Mouse (Mus musculus): ENCODE measurements around the gene Retsat.

Gene Retsat

DNA sequence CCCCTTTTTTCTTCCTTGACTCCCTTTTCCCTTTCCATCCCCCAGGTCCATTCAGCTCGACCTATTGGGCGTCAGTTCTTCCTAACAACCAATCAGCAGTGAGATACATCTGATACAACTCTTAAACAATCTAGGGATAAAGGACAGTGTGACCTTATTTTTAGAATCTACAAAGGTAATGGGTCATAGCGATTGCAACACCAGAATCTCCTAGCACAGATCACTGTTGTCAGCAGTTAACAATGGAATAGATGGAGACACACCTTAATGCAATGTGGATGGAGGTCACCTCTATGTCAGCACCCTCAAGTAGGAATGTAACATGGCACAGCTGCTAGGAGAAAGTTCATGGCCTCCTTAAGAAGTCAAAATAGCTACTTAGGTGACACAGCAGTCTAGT, 24.6 kb downstream of the Retsat start:
- DNase-seq (ENCODE audit: extremely low read depth, low read depth, low spot score): no peak

DNA sequence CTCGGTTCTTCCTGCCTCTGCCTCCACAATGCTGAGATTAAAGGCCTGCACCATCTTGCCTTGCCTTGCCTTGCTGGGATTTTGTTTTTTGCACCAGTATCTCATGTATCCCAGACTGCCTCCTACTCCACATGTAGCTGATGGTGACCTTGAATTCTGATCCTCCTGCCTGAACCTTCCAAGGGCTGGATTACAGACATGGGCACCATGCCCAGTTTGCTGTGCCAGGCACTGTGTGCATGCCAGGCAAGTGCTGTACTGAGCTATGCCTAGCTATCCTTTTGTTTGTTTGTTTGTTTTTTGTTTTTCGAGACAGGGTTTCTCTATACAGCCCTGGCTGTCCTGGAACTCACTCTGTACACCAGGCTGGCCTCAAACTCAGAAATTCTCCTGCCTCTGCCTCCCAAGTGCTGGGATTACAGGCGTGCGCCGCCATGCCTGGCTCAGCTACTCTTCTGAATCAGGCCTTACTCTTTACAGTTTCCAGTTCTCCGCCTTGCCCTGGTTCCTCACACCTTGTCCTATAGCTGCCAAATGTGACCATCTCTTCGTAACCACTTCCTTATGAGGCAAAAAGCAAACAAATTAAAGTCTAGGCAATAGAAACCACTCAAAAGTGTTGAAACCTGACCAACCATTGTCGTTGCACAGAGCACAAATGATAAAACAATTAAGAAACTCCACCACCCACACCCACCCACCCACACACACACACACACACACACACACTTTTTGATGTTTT, 25.6 kb downstream of the Retsat start:
- no peak for DNase-seq (ENCODE audit: extremely low read depth, low read depth, low spot score)

DNA sequence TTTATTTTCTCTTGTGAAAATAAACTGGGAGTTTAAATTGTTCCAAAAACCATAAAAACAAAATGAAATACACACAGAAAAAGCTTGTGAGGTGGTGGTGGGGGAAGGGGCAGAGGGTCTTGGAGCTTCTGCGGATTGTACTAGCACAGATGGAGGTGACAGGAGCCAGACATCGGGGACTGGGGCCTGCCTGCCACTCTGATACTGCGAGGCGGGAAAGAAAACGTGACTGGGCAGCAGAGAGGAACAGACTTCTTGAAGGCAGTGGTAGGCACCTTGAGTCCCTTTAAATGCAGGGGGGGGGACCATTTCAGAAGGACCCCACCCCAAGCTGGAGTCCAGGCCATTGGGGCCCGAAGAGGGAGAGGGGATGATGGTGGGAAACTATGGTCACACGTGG, 28.1 kb downstream of the Retsat start:
- DNase-seq (ENCODE audit: extremely low read depth, low read depth, low spot score): no peak

DNA sequence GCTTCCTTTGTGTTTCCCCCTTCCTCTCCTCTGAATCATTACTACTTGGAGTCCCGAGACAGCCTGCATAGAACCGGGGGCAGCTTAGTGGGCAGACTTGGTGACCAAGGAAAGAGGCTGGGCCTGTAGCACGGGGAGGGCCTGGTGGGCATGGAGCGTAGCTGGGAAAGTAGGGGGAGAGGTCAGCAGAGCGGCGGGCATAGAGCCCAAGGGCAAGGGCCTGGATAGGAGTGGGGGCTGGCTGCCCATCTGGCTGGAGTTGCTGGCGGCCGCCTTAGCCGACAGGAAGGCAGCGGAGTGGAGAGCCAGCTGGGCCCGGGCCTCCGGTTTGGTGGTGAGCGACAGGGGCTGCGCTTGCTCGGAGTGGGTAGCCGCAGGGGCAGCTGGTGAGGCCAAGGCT, 29.0 kb downstream of the Retsat start:
- DNase-seq (ENCODE audit: extremely low read depth, low read depth, low spot score): no peak

DNA sequence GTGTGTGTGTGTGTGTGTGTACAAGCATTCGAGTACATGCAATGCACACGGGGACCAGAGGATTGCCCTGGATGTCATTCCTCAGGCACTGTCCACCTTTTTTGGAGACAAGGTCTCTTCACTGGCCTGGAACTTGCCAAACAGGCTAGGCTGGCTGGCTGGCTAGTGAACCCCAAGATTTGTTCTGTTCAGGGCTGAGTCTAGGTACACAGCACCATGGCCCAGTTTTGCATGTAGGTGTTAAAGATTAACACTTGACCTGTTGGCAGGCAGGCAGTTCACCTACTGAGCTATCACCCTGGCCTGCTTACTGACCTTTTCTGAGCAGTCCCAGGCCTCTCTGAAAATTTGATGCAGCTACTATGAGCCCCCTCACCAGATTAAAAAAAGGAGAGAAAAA, 32.1 kb downstream of the Retsat start:
- DNase-seq (ENCODE audit: extremely low read depth, low read depth, low spot score): no peak

DNA sequence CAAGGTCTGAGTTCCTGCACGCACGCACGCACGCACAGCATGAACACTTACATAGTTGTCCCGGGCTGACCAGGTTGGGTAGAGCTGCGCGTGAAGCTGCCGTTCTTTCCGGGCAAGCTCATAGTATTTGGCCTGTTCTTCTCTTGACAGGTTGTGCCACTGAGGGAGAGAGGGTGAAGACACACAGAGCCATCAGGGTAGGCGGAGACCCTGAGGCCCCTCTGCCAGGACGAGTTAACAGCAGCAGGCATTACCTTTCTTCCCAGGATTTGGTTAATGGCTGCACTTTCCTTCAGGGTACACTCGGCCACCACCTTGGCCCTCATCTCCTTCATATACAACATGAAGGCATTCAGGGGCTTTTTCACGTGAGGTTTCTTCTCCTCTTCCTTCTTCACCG, 32.7 kb downstream of the Retsat start:
- no peak for DNase-seq (ENCODE audit: extremely low read depth, low read depth, low spot score)

DNA sequence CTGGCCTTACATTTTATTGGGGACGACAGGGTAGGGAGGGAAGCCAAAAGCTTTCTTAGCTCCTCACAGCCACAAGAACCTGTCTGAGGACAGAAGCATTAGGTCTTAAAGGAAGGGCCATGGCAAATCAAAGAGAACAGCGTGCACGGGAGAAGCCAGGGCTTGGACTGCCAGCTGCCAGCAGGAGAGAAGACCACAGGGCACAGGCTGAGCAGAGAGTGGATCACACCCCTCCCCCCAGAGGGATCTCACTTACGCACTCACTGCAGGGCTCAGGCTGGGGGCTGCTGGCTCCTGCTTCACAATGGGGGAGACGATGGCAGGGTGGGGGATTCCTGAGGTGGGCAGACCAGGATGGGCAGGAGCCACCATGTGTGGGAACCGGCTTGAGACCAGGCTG, 33.4 kb downstream of the Retsat start:
- DNase-seq (ENCODE audit: extremely low read depth, low read depth, low spot score): no peak

DNA sequence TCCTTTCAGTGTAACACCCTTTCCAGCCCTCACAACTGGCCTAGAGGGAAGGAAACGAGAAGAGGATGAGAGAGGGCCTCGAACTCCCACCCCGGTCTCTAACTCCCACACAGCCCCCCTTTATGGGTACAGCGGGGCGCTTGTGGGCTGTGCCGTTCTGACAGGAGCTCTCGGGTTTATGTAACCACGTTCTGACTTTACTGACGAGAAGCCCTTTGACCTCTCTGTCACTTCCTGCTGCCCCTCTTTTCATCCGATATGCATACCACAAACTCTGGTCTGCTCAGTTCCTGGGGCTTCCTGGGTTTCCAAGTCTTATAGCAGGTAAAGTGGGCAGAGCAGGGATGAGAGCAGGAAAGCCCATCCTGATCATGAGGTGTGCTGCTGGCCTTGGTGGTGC, 36.0 kb downstream of the Retsat start:
- DNase-seq (ENCODE audit: extremely low read depth, low read depth, low spot score): no peak

DNA sequence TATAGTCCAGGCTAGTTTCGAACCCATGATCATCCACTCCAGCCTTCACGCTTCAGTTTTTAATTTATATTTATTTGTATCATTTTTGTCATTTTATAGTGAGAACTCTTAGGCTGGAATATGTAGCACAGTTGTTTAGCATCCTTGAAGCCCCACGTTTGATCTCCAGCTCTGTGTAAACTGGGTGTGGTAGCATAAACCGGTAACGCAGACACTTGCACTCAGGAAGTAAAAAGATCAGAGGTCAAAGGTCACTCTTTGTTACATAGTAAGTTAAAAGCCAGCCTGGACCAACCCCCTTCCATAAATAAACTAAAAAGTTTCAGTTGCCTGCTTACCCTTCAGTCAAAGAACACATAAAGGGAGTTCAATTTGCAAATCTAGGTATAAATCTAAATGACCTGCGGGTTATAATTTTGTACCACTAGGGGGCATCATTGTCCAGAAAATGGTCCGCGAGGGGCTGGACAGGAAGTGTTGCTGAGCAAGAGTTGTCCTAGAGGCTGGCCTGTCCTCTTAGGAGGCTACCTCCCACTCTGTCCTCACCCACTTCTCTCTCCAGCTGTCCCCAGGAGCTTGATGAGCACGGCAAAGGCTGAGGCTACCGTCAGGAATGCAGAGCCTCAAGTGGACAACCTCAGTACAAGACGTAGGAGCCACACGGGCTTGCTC, 37.6 kb downstream of the Retsat start:
- DNase-seq (ENCODE audit: extremely low read depth, low read depth, low spot score): no peak

DNA sequence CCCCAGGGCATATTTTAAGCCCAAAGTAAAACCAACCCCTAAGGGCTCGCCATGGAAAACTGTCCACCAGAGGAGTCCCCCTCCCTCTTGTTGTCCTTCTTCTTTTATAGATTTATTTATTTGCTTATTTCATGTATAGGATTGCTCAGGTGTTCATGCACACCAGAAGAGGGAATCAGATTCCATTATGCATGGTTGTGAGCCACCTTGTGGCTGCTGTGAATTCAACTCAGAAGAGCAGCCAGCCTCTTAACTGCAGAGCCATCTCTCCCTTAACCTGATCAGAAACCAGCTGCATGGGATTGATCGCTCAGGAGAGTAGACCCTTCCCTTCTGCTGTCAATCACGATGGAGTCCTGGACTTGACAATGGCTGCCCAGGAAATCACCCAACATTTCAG, 38.7 kb downstream of the Retsat start:
- no peak for DNase-seq (ENCODE audit: extremely low read depth, low read depth, low spot score)

DNA sequence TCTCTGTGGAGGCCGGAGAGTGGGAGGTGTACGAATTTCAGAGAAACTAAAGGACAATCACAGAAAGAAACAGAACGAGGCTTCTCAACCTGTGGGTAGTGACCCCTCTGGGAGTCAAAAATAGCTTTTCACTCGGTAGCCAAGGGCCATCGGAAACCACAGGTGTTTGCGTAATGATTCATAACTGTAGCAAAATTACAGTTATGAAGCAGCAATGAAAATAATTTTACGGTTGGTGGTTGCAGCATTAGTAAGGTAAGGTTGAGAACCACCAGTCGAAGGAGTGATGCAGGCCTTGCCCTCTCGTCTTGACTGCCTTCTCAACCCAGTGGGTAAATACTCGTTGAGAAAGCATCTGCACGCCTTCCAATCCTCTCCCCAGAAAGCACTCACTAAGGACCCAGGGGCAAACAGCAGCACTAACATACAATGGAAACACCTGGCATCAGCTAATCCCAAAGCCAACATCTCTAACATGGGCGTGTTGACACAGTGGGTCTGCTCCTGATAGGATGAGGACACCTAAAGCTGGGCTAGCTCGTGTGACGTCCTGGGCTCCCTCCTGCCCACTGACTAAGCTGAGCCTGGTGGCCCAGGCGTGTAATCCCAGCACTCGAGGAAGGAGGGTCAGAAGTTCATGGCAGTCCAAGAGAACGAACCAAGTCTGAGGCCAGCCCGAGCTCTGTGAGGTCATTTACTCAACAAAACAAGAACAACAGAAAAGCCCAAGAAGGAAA, 43.1 kb downstream of the Retsat start:
- DNase-seq (ENCODE audit: extremely low read depth, low read depth, low spot score): no peak

DNA sequence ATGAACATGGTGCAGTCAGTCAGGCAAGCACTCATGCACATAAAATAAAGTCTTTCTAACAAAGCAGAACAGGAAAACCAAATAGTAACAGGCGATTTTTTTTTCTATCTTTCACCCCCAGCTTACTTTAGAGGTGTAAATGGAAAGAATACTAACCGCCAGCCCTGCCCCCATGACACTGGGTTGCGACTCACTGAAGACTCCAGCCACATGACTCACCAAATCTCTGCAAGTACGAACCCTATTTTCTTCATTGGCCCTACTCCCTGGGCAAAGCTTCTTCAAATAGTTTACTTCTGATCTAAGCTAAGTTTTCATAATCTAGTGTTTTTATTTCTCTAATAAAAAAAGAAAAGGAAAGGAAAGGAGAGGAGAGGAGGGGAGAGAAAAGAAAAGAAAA, 46.3 kb downstream of the Retsat start:
- no peak for DNase-seq (ENCODE audit: extremely low read depth, low read depth, low spot score)

DNA sequence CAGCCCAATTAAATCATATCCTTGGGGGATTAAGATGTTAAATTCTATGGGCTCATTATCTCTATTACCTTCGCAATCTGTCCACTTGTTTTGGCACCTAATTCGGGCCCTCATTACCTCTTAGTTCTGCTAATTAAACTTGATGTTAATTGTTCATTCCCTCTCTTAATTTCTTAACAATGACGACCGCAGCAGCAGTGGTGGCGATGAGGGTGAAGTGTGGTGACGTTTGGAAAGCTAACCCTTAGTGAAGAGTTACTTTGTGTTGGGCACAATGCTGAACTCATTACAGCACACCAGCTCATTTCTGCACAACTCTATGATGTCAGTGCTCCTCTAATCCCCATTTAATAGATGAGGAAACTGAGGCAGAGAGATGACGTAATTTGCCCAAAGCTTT, 47.1 kb downstream of the Retsat start:
- no peak for DNase-seq (ENCODE audit: extremely low read depth, low read depth, low spot score)

DNA sequence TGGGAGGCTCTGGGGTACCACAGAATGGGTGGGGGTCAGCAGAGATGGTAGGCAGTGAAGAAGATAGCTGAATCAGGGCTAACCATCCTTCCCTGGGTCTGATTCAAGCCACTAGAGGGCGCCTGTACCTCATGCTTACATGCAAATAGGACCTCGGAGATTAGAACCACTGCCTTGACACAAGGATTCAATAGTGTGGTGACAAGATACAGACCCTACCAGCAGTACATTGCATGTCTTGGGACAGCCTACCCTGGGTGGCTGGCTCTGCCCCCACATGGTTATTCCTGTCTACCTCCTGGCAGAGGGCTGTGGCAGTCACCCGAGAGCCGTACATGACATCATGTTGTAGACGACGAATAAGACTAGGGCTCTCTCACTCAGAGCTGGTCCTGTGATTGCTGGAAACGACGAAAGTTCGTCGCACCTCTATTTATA, 49.1 kb downstream of the Retsat start:
- no peak for DNase-seq (ENCODE audit: extremely low read depth, low read depth, low spot score)

DNA sequence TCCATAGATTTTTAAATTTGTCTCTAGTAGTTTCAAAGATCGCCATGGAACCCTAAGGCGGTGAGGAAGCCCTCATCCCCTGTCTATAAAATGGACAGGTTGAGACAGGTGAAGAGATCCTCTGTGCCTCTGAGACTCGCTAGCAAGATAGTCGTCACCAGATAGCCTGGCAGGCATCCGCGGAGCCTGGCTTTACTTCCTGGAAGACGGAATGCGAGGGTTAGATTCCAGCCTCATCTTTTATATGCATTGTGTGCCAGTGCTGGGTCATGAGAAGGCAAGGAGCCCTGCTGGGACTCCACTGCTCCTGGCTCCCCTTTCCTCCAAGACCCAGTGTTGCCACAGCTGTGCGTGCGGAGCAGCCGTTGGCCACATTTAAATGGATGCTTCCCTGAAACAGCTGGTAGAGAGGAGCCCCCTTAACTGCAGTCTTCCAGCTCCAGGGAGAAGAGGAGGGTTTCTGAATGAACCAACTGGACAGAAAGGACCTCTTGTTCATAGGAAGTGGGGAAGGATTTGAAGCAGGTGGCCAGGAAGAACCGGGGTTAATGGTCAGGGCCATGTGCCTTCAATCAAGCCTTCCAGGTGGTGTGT, 49.8 kb downstream of the Retsat start:
- no peak for DNase-seq (ENCODE audit: extremely low read depth, low read depth, low spot score)

DNA sequence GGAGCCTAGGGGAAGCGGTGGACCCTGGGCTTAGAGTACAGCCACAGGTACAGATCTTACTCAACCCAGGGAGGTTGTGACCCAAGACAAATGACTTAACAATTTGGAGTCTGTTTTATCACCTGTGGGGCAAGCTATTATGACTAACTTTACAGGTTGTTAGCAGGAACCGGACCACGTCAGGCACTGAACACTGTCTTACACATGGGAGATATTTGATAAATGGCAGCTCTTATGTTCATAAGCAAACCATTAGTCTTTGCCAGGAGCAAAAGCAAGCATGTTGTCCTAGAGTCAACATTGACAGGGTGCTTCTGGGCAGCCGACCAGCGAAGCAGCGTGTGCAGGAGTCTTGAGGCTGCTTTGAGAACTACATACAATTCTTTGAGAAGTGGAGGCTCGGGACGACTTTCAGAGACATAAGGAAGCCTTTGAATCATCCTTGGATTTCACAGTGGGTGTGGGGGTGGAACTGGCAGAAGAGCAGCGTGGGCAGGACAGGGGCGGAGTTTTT, 52.1 kb downstream of the Retsat start:
- DNase-seq (ENCODE audit: extremely low read depth, low read depth, low spot score): peak; percentile 66

DNA sequence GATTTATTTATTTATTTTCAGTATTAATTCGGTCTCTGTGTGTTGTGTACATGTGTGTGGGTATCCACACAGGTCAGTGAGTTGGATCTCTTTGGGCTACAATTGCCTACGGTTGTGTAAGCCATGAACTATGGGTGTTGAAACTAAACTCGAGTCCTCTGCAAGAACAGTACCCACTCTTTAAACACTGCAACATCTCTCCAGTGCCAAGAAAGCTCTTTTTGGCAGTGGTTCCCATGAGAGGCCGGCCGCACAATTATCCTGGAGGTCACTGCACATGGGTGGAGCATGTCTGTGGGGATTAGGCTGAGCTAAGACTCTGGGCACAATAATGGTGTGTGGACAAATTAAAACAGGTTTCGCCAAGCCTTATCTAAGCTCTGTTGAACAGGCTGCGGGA, 55.1 kb downstream of the Retsat start:
- DNase-seq (ENCODE audit: extremely low read depth, low read depth, low spot score): peak; percentile 87

DNA sequence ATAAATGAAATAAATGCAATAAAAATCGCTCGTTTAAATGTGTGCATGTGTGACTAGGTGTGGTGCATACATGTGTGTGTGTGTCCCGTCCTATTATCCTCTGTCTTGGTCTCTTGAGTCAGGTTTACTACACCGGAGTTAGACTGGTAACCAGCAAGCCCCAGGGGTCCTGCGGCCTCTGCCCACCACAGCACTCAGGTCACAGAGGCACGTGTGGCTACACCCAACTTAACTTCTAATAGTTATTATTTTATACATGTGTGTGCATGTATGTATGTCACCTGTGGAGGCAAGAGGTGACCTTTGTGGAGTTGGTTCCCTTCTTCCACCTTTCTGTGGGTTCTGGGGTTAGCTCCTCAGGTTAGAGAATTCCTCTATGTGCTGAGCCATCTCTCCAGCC, 56.1 kb downstream of the Retsat start:
- no peak for DNase-seq (ENCODE audit: extremely low read depth, low read depth, low spot score)

DNA sequence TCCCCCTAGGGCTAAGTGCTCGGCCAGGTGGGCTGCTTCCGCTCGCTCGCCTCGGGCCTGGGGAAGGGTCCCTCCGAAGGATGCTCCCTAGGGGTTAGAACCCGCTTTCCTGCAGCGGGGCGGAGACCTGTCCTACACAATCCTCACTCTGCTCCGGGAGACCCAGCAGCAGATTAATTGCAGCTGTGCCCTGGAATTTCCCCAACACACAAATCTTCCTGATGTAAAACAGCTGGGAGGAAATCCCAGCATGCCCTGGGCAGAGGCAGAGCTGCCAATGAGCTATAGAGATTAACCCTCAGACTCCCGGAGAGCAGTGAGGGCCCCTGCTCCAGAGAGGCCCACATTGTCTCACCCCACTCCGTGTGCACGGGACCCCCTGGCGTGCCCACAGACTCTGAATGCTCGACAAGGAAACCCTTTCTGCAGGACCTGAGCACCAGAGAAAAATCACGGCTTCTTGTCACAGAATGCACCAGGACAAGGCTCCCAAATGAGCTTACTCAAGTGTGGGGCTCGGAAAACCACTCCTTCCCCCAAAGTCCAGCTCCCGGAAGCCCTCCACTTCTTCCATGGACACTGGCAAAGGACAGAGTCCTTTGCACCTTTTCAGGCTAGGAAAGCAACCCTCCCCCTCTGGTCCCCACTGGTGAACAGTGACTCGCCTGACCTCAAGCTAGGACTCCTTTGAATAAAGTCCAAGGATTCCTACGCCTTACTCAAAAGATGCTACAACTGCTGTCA, 57.2 kb downstream of the Retsat start:
- DNase-seq (ENCODE audit: extremely low read depth, low read depth, low spot score): no peak

DNA sequence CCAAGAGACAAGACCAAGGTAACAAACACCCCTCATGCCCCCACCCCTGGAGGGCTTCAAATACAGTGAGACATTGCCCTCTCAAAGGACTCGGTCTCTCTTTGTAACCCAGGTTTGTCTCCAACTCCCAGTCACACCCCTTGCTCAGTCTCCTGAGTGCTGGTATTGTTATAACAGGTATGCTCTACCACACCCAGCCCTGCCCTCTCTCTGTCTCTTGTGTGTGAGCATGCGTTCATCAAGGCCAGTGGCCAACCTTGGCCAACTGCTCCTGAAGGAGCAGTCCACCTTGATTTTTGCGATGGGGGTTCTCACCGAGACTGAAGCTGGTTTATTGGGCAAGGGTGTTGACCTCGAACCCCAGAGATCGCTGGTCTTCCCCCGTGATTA, 57.8 kb downstream of the Retsat start:
- no peak for DNase-seq (ENCODE audit: extremely low read depth, low read depth, low spot score)

DNA sequence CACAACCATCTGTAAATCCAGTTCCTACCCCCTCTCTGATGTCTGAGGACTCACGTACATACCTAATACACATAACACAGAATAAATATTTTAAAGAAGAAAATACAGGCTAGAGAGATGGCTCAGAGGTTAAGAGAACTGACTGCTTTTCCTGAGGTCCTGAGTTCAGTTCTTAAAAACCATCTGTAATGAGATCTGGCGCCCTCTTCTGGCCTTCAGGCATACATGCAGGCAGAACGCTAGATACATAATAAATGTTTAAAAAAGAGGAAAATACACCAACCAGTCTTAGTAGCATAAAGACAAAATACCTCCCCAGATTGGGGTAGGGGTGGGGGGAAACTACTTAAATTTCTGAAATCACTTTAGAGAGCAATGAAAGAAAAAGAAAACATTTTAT, 59.7 kb downstream of the Retsat start:
- no peak for DNase-seq (ENCODE audit: extremely low read depth, low read depth, low spot score)

Data from fat pad, adult 2 months (tissue).